Mouse (Mus musculus) thymus, adult 2 months (tissue): Measurements from ENCODE around the gene 4921507P07Rik.

Source experiments
- CTCF ChIP-seq: fragments of 200-500 bp; IDR thresholded peaks from 2 replicates; pipeline ENCODE4 v1.5.1; 2012; ENCODE audit warnings: mild to moderate bottlenecking, control low read depth, low read length, moderate library complexity, borderline replicate concordance; ENCODE audit not compliant: control insufficient read depth, poor library complexity, insufficient read depth; ENCODE audit errors: extremely low read depth
- POLR2A ChIP-seq: fragments of 200-500 bp; IDR thresholded peaks from 2 replicates; pipeline ENCODE4 v1.6.1; 2012; ENCODE audit warnings: mild to moderate bottlenecking, low read length, control low read depth, moderate library complexity; ENCODE audit not compliant: control insufficient read depth, poor library complexity, insufficient read depth; ENCODE audit errors: extremely low read depth

DNA sequence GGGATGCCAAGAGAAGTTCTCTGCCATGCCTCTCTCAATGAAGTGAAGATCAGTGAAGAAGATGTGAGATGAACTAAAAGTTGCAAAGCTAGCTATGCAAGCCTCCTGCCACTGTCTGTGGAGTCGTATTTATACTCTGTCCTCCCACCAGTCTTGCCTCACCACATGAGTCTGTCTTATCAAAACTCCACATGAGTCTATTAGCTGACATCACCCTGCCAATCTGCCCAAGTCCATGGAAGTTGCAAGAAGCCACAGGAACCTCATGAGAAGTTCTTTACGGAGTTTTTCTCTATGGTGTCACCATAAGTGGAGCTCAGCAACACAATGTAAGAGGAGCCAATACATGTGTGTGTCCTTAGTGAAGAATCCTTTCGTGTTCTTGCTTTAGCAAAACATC is 65.4 kb downstream of the 4921507P07Rik start:
- TF ChIP-seq POLR2A (no peak), CTCF (no peak)
